ENCODE assay signal across 8 mouse cellular contexts in genomic region chr7:25005421-25006065, GRCm38 (mm10). TPM values are rescaled to one million over a fixed set of nuclear protein-coding genes. Genes with fewer than 3 reads are reported as not detected.
DNase-seq lines count a peak whose midpoint lies in the region; ATAC-seq and TF ChIP-seq lines count a peak whose summit lies in the region.

TSS of gene Atp1a3 (minus strand) at chr7:25005958.

- no peak for ATAC-seq in heart, embryonic 16.5 days (replicated peaks; ENCODE audit: extremely low read depth, insufficient read depth, low FRiP score)
- ATAC-seq in midbrain, postnatal 0 days (ENCODE audit: low FRiP score) = peak; percentile 83

- peak within 1 kb of the TSS; percentile 80 for H3K4me3 ChIP-seq in E14TG2a.4 (replicated peaks; ENCODE audit: low read length)
- peak within 1 kb of the TSS; percentile 44 for H3K4me3 ChIP-seq in heart, embryonic 16.5 days (ENCODE audit: low read length)
- peak within 1 kb of the TSS; percentile 87 for H3K4me3 ChIP-seq in midbrain, postnatal 0 days (ENCODE audit: low read depth, low read length)

- H3K9me3 ChIP-seq in E14TG2a.4 (ENCODE audit: low read length) = no peaks in the 10 kb centered on the region
- H3K9me3 ChIP-seq in heart, embryonic 16.5 days (replicated peaks; ENCODE audit: control insufficient read depth, low read length) = no peaks in the 10 kb centered on the region
- no peaks in the 10 kb centered on the region for H3K9me3 ChIP-seq in midbrain, postnatal 0 days (ENCODE audit: low read length)

- WGBS in heart, embryonic 16.5 days = 2% methylated on average over 52 of the region's 54 CpGs
- 1% methylated on average over 47 of the region's 54 CpGs for WGBS in midbrain, postnatal 0 days

- intact Hi-C loops in left cerebral cortex, postnatal 25 days (cut with DNase I) = no loop called here

- no peak for TF ChIP-seq CTCF in E14TG2a.4 (conservative IDR thresholded peaks at IDR 0.05; ENCODE audit: low read length)
- TF ChIP-seq CTCF in midbrain, postnatal 0 days (IDR thresholded peaks at IDR 0.05) = no peak; the same call in 1 of the 2 replicates

- no peak within 1 kb of the TSS for H3K9ac ChIP-seq in heart, embryonic 16.5 days (ENCODE audit: low read length)
- peak within 1 kb of the TSS; percentile 88 for H3K9ac ChIP-seq in midbrain, postnatal 0 days (replicated peaks; ENCODE audit: low read length, poor library complexity, severe bottlenecking)

- peaks cover 80% of the 10 kb centered on the region for H3K27me3 ChIP-seq in E14TG2a.4 (ENCODE audit: insufficient read depth, low read length)
- H3K27me3 ChIP-seq in heart, embryonic 16.5 days (ENCODE audit: control insufficient read depth, insufficient read depth, low read length) = peaks cover 68% of the 10 kb centered on the region
- no peaks in the 10 kb centered on the region for H3K27me3 ChIP-seq in midbrain, postnatal 0 days (ENCODE audit: insufficient read depth, low read length)

- peak within 1 kb of the TSS; percentile 59 for H3K4me2 ChIP-seq in heart, embryonic 16.5 days (ENCODE audit: low read depth, low read length)
- H3K4me2 ChIP-seq in midbrain, postnatal 0 days (ENCODE audit: low read depth, low read length, poor library complexity, severe bottlenecking) = peak within 1 kb of the TSS; percentile 65

- DNase-seq in R1 (ENCODE audit: low read depth, low spot score) = peak; percentile 40
- peak; percentile 74 to 82 for DNase-seq in cerebellum, postnatal 4 days (ENCODE audit: low spot score in 2 of 2)
- DNase-seq in left cerebral cortex, postnatal 25 days (ENCODE audit: low spot score in 2 of 2) = peak; percentile 86 to 93
- DNase-seq in midbrain, postnatal 0 days (ENCODE audit: low spot score) = peak; percentile 94
- DNase-seq in thymus, postnatal 36 days = peak; percentile 41 to 67
- no peak for DNase-seq in B cell, adult 2 months

- H3K4me1 ChIP-seq in E14TG2a.4 (replicated peaks; ENCODE audit: low read depth, low read length) = peaks cover 75% of the 10 kb centered on the region
- H3K4me1 ChIP-seq in heart, embryonic 16.5 days (ENCODE audit: control insufficient read depth, insufficient read depth, low read length) = peaks cover 12% of the 10 kb centered on the region
- peaks cover 51% of the 10 kb centered on the region for H3K4me1 ChIP-seq in midbrain, postnatal 0 days (ENCODE audit: insufficient read depth, low read length)

- no peaks in the 10 kb centered on the region for H3K36me3 ChIP-seq in E14TG2a.4 (ENCODE audit: insufficient read depth, low read length)
- H3K36me3 ChIP-seq in heart, embryonic 16.5 days (ENCODE audit: control insufficient read depth, insufficient read depth) = no peaks in the 10 kb centered on the region
- H3K36me3 ChIP-seq in midbrain, postnatal 0 days (ENCODE audit: insufficient read depth, low read length) = peaks cover 7% of the 10 kb centered on the region

- no peak within 1 kb of the TSS for H3K27ac ChIP-seq in heart, embryonic 16.5 days (ENCODE audit: low read length)
- peak within 1 kb of the TSS; percentile 97 for H3K27ac ChIP-seq in midbrain, postnatal 0 days (ENCODE audit: low read depth, low read length)

RNA-seq across cellular contexts. Expression of gene Atp1a3, which starts in this region (rescaled TPM):
- 0.32 and 0.66 TPM in 2 replicates for polyA plus RNA-seq in heart, embryonic 16.5 days (2015; fragmentation: Nextera tagmentation; extraction: Ambion mirVana)
- 1,000 to 10,000 TPM; 1,972 to 2,046 TPM for total RNA-seq in left cerebral cortex, postnatal 25 days (2021)
- 493 and 502 TPM in 2 replicates for total RNA-seq in midbrain, postnatal 0 days (2014; rRNA removed)
- 727 and 786 TPM in 2 replicates for polyA plus RNA-seq in midbrain, postnatal 0 days (2015; fragmentation: Nextera tagmentation; extraction: Ambion mirVana)

Comparison
In these comparisons a context has a peak if more than half of its experiments do, and no peak if none do; other contexts are left out.
1. RNA of gene Atp1a3 (polyA plus RNA-seq): 727 to 786 TPM in midbrain, postnatal 0 days; 0.32 to 0.66 TPM in heart, embryonic 16.5 days; every median in the first group is over 100 times any median in the second.
2. DNase-seq: peak in R1 (single experiment), cerebellum, postnatal 4 days (2 of 2), left cerebral cortex, postnatal 25 days (2 of 2), midbrain, postnatal 0 days (single experiment) and thymus, postnatal 36 days (2 of 2); none in B cell, adult 2 months (0 of 2).
3. Peak in every context shown above with its lines, with median percentiles within 50 percentile points of each other: H3K4me3 ChIP-seq.